Mouse (Mus musculus) cortical plate, adult 2 months (tissue): ENCODE measurements around the gene Plet1.

ENCODE experiments used
- CTCF ChIP-seq: fragments of 200-500 bp; IDR thresholded peaks from 2 replicates; pipeline ENCODE4 v1.5.1; 2011; ENCODE audit warnings: mild to moderate bottlenecking, control low read depth, low read length; ENCODE audit not compliant: insufficient read depth; ENCODE audit errors: extremely low read depth
- POLR2A ChIP-seq: fragments of 200-500 bp; IDR thresholded peaks from 2 replicates; pipeline ENCODE4 v1.6.1; 2011; ENCODE audit warnings: mild to moderate bottlenecking, low read length, control low read depth; ENCODE audit not compliant: insufficient read depth; ENCODE audit errors: extremely low read depth

GRCm38 (mm10) chr9:50524936-50525335 is 30.6 kb downstream of the Plet1 start:
- TF ChIP-seq POLR2A: no peak
- no peak for TF ChIP-seq CTCF
